Mouse (Mus musculus): Measurements from ENCODE around the gene Mettl13. TPM values are rescaled to one million over a fixed set of nuclear protein-coding genes. Genes with fewer than 3 reads are reported as not detected.

Mettl13 gene
- 16.7 and 18.0 TPM in 2 replicates for polyA plus RNA-seq (2012; rRNA removed)

- peak; percentile 99 for DNase-seq (ENCODE audit: low read depth)
- TF ChIP-seq POLR2A (IDR thresholded peaks at IDR 0.05; ENCODE audit: borderline replicate concordance, extremely low read depth, insufficient read depth, insufficient read length, poor library complexity, severe bottlenecking) (peak; percentile 59; the same call in 1 of the 2 replicates), CTCF (IDR thresholded peaks at IDR 0.05; ENCODE audit: borderline replicate concordance, extremely low read depth, insufficient read depth, insufficient read length) (no peak)
Observed at GRCm38 (mm10) chr1:162548016-162548916, at the start of gene Mettl13. TSS of gene Mettl13 (minus strand) at chr1:162548551.

- no peak for DNase-seq (ENCODE audit: low read depth)
- TF ChIP-seq POLR2A (IDR thresholded peaks at IDR 0.05; ENCODE audit: borderline replicate concordance, extremely low read depth, insufficient read depth, insufficient read length, poor library complexity, severe bottlenecking) (no peak), CTCF (IDR thresholded peaks at IDR 0.05; ENCODE audit: borderline replicate concordance, extremely low read depth, insufficient read depth, insufficient read length) (no peak)
Observed at GRCm38 (mm10) chr1:162597379-162598102, 49.2 kb upstream of the Mettl13 start.

- DNase-seq (ENCODE audit: low read depth) = peak; percentile 13
- TF ChIP-seq POLR2A (IDR thresholded peaks at IDR 0.05; ENCODE audit: borderline replicate concordance, extremely low read depth, insufficient read depth, insufficient read length, poor library complexity, severe bottlenecking) (no peak), CTCF (IDR thresholded peaks at IDR 0.05; ENCODE audit: borderline replicate concordance, extremely low read depth, insufficient read depth, insufficient read length) (no peak)
Observed at GRCm38 (mm10) chr1:162590415-162590997, 42.2 kb upstream of the Mettl13 start.

- TF ChIP-seq POLR2A (IDR thresholded peaks at IDR 0.05; ENCODE audit: borderline replicate concordance, extremely low read depth, insufficient read depth, insufficient read length, poor library complexity, severe bottlenecking) (no peak), CTCF (IDR thresholded peaks at IDR 0.05; ENCODE audit: borderline replicate concordance, extremely low read depth, insufficient read depth, insufficient read length) (no peak)
- DNase-seq (ENCODE audit: low read depth) = peak; percentile 80
Observed at GRCm38 (mm10) chr1:162589443-162589842, 41.1 kb upstream of the Mettl13 start.

- TF ChIP-seq CTCF (IDR thresholded peaks at IDR 0.05; ENCODE audit: borderline replicate concordance, extremely low read depth, insufficient read depth, insufficient read length) (no peak), POLR2A (IDR thresholded peaks at IDR 0.05; ENCODE audit: borderline replicate concordance, extremely low read depth, insufficient read depth, insufficient read length, poor library complexity, severe bottlenecking) (no peak)
- peak; percentile 53 for DNase-seq (ENCODE audit: low read depth)
Observed at GRCm38 (mm10) chr1:162588606-162589005, 40.3 kb upstream of the Mettl13 start.

- TF ChIP-seq CTCF (IDR thresholded peaks at IDR 0.05; ENCODE audit: borderline replicate concordance, extremely low read depth, insufficient read depth, insufficient read length) (no peak), POLR2A (IDR thresholded peaks at IDR 0.05; ENCODE audit: borderline replicate concordance, extremely low read depth, insufficient read depth, insufficient read length, poor library complexity, severe bottlenecking) (no peak)
- no peak for DNase-seq (ENCODE audit: low read depth)
Observed at GRCm38 (mm10) chr1:162586282-162586681, 37.9 kb upstream of the Mettl13 start.

GRCm38 (mm10) chr1:162582884-162583283 is 34.5 kb upstream of the Mettl13 start:
- TF ChIP-seq POLR2A (IDR thresholded peaks at IDR 0.05; ENCODE audit: borderline replicate concordance, extremely low read depth, insufficient read depth, insufficient read length, poor library complexity, severe bottlenecking) (no peak), CTCF (IDR thresholded peaks at IDR 0.05; ENCODE audit: borderline replicate concordance, extremely low read depth, insufficient read depth, insufficient read length) (no peak)
- no peak for DNase-seq (ENCODE audit: low read depth)

- DNase-seq (ENCODE audit: low read depth) = no peak
- TF ChIP-seq POLR2A (IDR thresholded peaks at IDR 0.05; ENCODE audit: borderline replicate concordance, extremely low read depth, insufficient read depth, insufficient read length, poor library complexity, severe bottlenecking) = no peak
- no peak for TF ChIP-seq CTCF (IDR thresholded peaks at IDR 0.05; ENCODE audit: borderline replicate concordance, extremely low read depth, insufficient read depth, insufficient read length)
Observed at GRCm38 (mm10) chr1:162575098-162575497, 26.7 kb upstream of the Mettl13 start.

GRCm38 (mm10) chr1:162570931-162571601 is 22.7 kb upstream of the Mettl13 start:
- TF ChIP-seq CTCF (IDR thresholded peaks at IDR 0.05; ENCODE audit: borderline replicate concordance, extremely low read depth, insufficient read depth, insufficient read length) = no peak
- no peak for TF ChIP-seq POLR2A (IDR thresholded peaks at IDR 0.05; ENCODE audit: borderline replicate concordance, extremely low read depth, insufficient read depth, insufficient read length, poor library complexity, severe bottlenecking)
- DNase-seq (ENCODE audit: low read depth) = peak; percentile 65

GRCm38 (mm10) chr1:162570260-162570748 is 22.0 kb upstream of the Mettl13 start, which contains the start of gene Vamp4:
TSS of gene Vamp4 (plus strand) at chr1:162570515.
- peak; percentile 99 for DNase-seq (ENCODE audit: low read depth)
- TF ChIP-seq CTCF (IDR thresholded peaks at IDR 0.05; ENCODE audit: borderline replicate concordance, extremely low read depth, insufficient read depth, insufficient read length) = peak; percentile 0; the same call in 1 of the 2 replicates
- TF ChIP-seq POLR2A (IDR thresholded peaks at IDR 0.05; ENCODE audit: borderline replicate concordance, extremely low read depth, insufficient read depth, insufficient read length, poor library complexity, severe bottlenecking) = peak; percentile 73
